Mouse (Mus musculus) forebrain, postnatal 0 days (tissue): ENCODE measurements around the gene Vps9d1. TPM values are rescaled to one million over a fixed set of nuclear protein-coding genes. Genes with fewer than 3 reads are reported as not detected.
"Not testable (repeated sequence)": the region's sequence is repeated elsewhere in the genome, so short reads cannot be mapped to it uniquely, and the experiment has no call there.

Source experiments
- ATAC-seq: fragments of 200-750 bp; cut with Nextera tagmentation; 2 replicates; pipeline ENCODE4 v1.8.0; 2017; ENCODE audit warnings: mild to moderate bottlenecking, moderate library complexity
- DNase-seq: peaks from one replicate; pipeline ENCODE4 v3.0.0-alpha.2; 2015
- H3K27ac ChIP-seq: fragments of 300-500 bp; sonication (generic); 2 replicates; pipeline ENCODE4 v1.5.1; 2014; ENCODE audit warnings: low read depth, mild to moderate bottlenecking, antibody characterized with exemption, low read length, moderate library complexity, mixed read lengths
- H3K27me3 ChIP-seq: fragments of 300-500 bp; sonication (generic); 2 replicates; pipeline ENCODE4 v1.6.1; 2014; ENCODE audit warnings: mild to moderate bottlenecking, low read length, mixed read lengths; ENCODE audit not compliant: insufficient read depth
- H3K36me3 ChIP-seq: fragments of 300-500 bp; sonication (generic); 2 replicates; pipeline ENCODE4 v1.6.1; 2014; ENCODE audit warnings: mild to moderate bottlenecking, moderate library complexity; ENCODE audit not compliant: insufficient read depth
- H3K4me1 ChIP-seq: fragments of 300-500 bp; sonication (generic); 2 replicates; pipeline ENCODE4 v1.6.1; 2014; ENCODE audit warnings: antibody characterized with exemption; ENCODE audit not compliant: insufficient read depth
- H3K4me2 ChIP-seq: fragments of 300-500 bp; sonication (generic); 2 replicates; pipeline ENCODE4 v1.6.1; 2014; ENCODE audit warnings: low read depth, mild to moderate bottlenecking, moderate library complexity
- H3K4me3 ChIP-seq: fragments of 300-500 bp; sonication (generic); 2 replicates; pipeline ENCODE4 v1.5.1; 2014; ENCODE audit warnings: low read depth, low read length, mixed read lengths
- H3K9ac ChIP-seq: fragments of 300-500 bp; sonication (generic); 2 replicates; pipeline ENCODE4 v1.6.1; 2014; ENCODE audit warnings: mild to moderate bottlenecking
- H3K9me3 ChIP-seq: fragments of 300-500 bp; sonication (generic); 2 replicates; pipeline ENCODE4 v1.6.1; 2016; ENCODE audit warnings: low read length
- CTCF ChIP-seq: sonication (generic); IDR thresholded peaks from 2 replicates; pipeline ENCODE4 v1.5.1; 2016; ENCODE audit warnings: antibody characterized with exemption, control low read depth, low read depth
- WGBS: fragments of 180-500 bp; shearing (Covaris S2); extraction: QIAGEN DNeasy Blood & Tissue Kit; methylation state at CpG from one replicate; pipeline ENCODE4 v1.1.7; 2014; 5-methylcytosine and 5-hydroxymethylcytosine counted together
- polyA plus RNA-seq: library from polyadenylated mRNA; unstranded; fragments of >200 nt; fragmentation: Nextera tagmentation; extraction: Ambion mirVana; gene quantifications from 2 replicates; pipeline ENCODE4 v1.2.1, GENCODE M21; 2015
- total RNA-seq: library from RNA; depleted of rRNA; stranded (reverse); fragments of >200 nt; gene quantifications from 2 replicates; pipeline ENCODE4 v1.2.3, GENCODE M21; 2014

The Vps9d1 gene
- total and polyA plus RNA-seq, 2 experiments from 2014 or later: 54.3 to 94.6 TPM

- H3K4me3 ChIP-seq: no peak overlapping the region
- H3K27ac ChIP-seq: no peak overlapping the region
- H3K27me3 ChIP-seq: no peaks in the 10 kb centered on the region
- no peak overlapping the region for H3K9ac ChIP-seq
- ATAC-seq: no peak
- H3K4me1 ChIP-seq: no peaks in the 10 kb centered on the region
- no peaks in the 10 kb centered on the region for H3K9me3 ChIP-seq
- TF ChIP-seq CTCF: no peak
- no peak overlapping the region for H3K4me2 ChIP-seq
- H3K36me3 ChIP-seq: no peaks in the 10 kb centered on the region
- DNase-seq: no peak
- WGBS: 92% methylated on average over 12 of the region's 12 CpGs
Observed at GRCm38 (mm10) chr8:123275096-123275495, 20.9 kb upstream of the Vps9d1 start.

- no peak overlapping the region for H3K4me3 ChIP-seq
- H3K9me3 ChIP-seq: no peaks in the 10 kb centered on the region
- 90% methylated on average over 5 of the region's 5 CpGs for WGBS
- no peak overlapping the region for H3K4me2 ChIP-seq
- H3K36me3 ChIP-seq: peaks cover 1% of the 10 kb centered on the region; the same call in 1 of the 2 replicates
- no peak for DNase-seq
- H3K4me1 ChIP-seq: no peaks in the 10 kb centered on the region
- no peak for ATAC-seq
- H3K27ac ChIP-seq: no peak overlapping the region
- H3K9ac ChIP-seq: no peak overlapping the region
- no peaks in the 10 kb centered on the region for H3K27me3 ChIP-seq
- no peak for TF ChIP-seq CTCF
Observed at GRCm38 (mm10) chr8:123274447-123274846, 20.3 kb upstream of the Vps9d1 start.

DNA sequence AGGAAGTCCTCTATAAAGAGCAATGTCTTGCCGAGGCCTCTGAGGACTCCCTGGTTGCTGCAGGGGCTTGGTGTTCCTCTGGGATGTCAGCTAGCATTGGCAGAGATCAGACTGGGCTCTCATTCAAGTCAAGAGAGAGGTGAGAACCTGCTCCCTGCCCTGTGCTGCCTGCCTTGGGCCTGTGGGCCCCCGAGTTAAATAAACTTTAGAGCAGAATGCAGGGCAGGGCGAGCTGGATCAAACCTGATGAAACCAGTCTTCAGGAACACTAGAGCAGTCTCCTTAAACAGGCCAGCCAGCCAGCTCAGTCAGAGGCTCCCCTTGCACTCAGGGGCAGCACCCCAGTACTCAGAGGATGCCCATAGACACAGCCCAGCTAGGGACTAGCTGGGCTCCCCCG, 17.8 kb upstream of the Vps9d1 start:
- Histone ChIP-seq H3K27ac (no peak overlapping the region), H3K9me3 (no peaks in the 10 kb centered on the region), H3K4me1 (no peaks in the 10 kb centered on the region), H3K36me3 (peaks cover 24% of the 10 kb centered on the region), H3K4me3 (no peak overlapping the region), H3K9ac (no peak overlapping the region), H3K27me3 (no peaks in the 10 kb centered on the region), H3K4me2 (no peak overlapping the region)
- DNase-seq: no peak
- no peak for ATAC-seq
- TF ChIP-seq CTCF: no peak
- 81% methylated on average over 4 of the region's 4 CpGs for WGBS

- Histone ChIP-seq H3K36me3 (peaks cover 31% of the 10 kb centered on the region), H3K4me2 (no peak overlapping the region), H3K4me3 (no peak overlapping the region), H3K27me3 (no peaks in the 10 kb centered on the region), H3K9me3 (no peaks in the 10 kb centered on the region), H3K27ac (no peak overlapping the region), H3K9ac (no peak overlapping the region), H3K4me1 (no peaks in the 10 kb centered on the region)
- WGBS: 93% methylated on average over 10 of the region's 10 CpGs
- TF ChIP-seq CTCF: no peak
- DNase-seq: no peak
- ATAC-seq: no peak
Observed at GRCm38 (mm10) chr8:123271147-123271546, 17.0 kb upstream of the Vps9d1 start.

DNA sequence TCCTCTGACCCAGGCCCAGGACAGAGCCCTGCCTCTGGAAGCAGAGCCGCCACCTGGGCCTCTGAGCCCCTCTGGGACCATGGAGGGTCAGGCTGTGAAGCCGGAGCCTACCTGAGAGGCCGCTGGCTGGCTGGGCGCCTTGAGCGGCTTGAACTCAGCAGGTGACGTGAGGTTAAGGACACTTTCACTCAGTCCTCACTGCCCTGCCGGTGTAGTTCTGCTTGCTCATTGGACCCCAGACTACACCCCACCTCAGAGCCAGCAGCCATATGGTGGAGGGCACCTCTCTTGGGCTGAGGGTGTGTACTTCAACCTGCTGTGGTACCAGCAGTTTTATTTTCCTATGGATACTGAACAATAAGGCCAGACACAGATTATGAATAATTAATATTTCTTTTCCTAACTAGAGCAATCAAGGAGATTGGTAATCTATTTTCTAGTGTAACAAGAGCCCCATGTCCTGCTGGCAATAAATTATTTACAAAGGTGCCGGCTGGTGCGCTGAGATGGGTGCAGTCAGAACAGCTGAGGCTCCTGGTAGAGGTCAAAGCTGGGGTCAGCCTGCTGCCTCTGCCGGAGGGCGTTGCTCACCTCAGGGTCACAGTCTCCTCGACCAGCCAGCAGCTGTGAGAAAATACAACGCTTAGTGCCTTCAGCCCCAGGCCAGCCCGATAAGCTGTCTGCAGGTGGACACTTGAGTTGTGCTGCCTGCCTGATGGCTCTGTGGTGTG, 13.9 kb upstream of the Vps9d1 start:
- H3K27me3 ChIP-seq: no peaks in the 10 kb centered on the region
- DNase-seq: no peak
- H3K27ac ChIP-seq: no peak overlapping the region
- peaks cover 57% of the 10 kb centered on the region for H3K36me3 ChIP-seq
- WGBS: 92% methylated on average over 14 of the region's 14 CpGs
- H3K4me1 ChIP-seq: no peaks in the 10 kb centered on the region
- no peak overlapping the region for H3K9ac ChIP-seq
- no peak for TF ChIP-seq CTCF
- ATAC-seq: no peak
- no peaks in the 10 kb centered on the region for H3K9me3 ChIP-seq
- H3K4me2 ChIP-seq: no peak overlapping the region
- no peak overlapping the region for H3K4me3 ChIP-seq

DNA sequence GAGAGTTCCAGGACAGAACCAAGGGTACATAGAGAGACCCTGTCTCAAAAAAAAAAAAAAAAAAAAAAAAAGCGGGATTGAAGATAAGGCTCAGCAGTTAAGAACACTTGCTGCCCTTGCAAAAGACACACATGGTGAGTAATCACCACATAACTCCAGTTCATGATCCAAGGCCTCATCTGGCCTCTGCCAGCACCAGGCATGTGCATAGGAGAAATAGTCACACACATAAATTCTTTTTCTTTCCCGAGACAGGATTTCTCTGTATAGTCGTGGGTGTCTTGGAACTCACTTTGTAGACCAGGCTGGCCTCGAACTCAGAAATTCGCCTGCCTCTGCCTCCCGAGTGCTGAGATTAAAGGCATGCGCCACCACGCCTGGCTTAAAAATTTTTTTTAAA, 3.4 kb upstream of the Vps9d1 start:
- not testable (repeated sequence) for ATAC-seq, H3K27me3 ChIP-seq, DNase-seq, H3K9me3 ChIP-seq, H3K4me2 ChIP-seq, H3K4me3 ChIP-seq, H3K27ac ChIP-seq, H3K9ac ChIP-seq
- 92% methylated on average over 8 of the region's 8 CpGs for WGBS
- peaks cover 52% of the 10 kb centered on the region for H3K36me3 ChIP-seq
- H3K4me1 ChIP-seq: peaks cover 10% of the 10 kb centered on the region

- Histone ChIP-seq H3K9me3 (no peaks in the 10 kb centered on the region), H3K4me2 (no peak overlapping the region), H3K36me3 (peaks cover 52% of the 10 kb centered on the region), H3K9ac (no peak overlapping the region), H3K27me3 (no peaks in the 10 kb centered on the region), H3K27ac (no peak overlapping the region), H3K4me1 (peaks cover 10% of the 10 kb centered on the region), H3K4me3 (no peak overlapping the region)
- 70% methylated on average over 3 of the region's 3 CpGs for WGBS
- DNase-seq: no peak
- ATAC-seq: no peak; the same call in 1 of the 2 replicates
- no peak for TF ChIP-seq CTCF
Observed at GRCm38 (mm10) chr8:123257114-123257513, 3.0 kb upstream of the Vps9d1 start.
